ENCODE assay signal across 8 mouse cellular contexts in genomic region chr17:33940206-33940805, GRCm38 (mm10). TPM values are rescaled to one million over a fixed set of nuclear protein-coding genes. Genes with fewer than 3 reads are reported as not detected.
DNase-seq lines count a peak whose midpoint lies in the region; ATAC-seq and TF ChIP-seq lines count a peak whose summit lies in the region.

Pfdn6 (minus strand) TSS chr17:33940343.
Wdr46 (plus strand) TSS chr17:33940660.

- peaks cover 61% of the 10 kb centered on the region for H3K36me3 ChIP-seq in embryonic facial prominence, embryonic 14.5 days (ENCODE audit: control insufficient read depth, insufficient read depth, low read length)
- no peaks in the 10 kb centered on the region for H3K36me3 ChIP-seq in heart, adult 2 months (ENCODE audit: control insufficient read depth, insufficient read depth, low read length)
- H3K36me3 ChIP-seq in kidney, adult 2 months (ENCODE audit: control insufficient read depth, insufficient read depth, low read length): no peaks in the 10 kb centered on the region
- peaks cover 23% of the 10 kb centered on the region for H3K36me3 ChIP-seq in limb, embryonic 11.5 days (ENCODE audit: control insufficient read depth, insufficient read depth, low read length)
- H3K36me3 ChIP-seq in midbrain, embryonic 13.5 days: peaks cover 61% of the 10 kb centered on the region

- H3K4me2 ChIP-seq in embryonic facial prominence, embryonic 14.5 days (ENCODE audit: low read depth, low read length): peak within 1 kb of the TSS; percentile 89
- H3K4me2 ChIP-seq in limb, embryonic 11.5 days (ENCODE audit: low read depth, severe bottlenecking): peak within 1 kb of the TSS; percentile 96
- H3K4me2 ChIP-seq in midbrain, embryonic 13.5 days (replicated peaks): peak within 1 kb of the TSS; percentile 99

- DNase-seq in 416B (ENCODE audit: low read depth): peak; percentile 96
- DNase-seq in adrenal gland, postnatal 4 days (ENCODE audit: low spot score in 2 of 2): peak; percentile 62 to 69
- DNase-seq in embryonic facial prominence, embryonic 14.5 days (ENCODE audit: low spot score): peak; percentile 96
- DNase-seq in heart, adult 2 months: peak; percentile 90 to 92
- peak; percentile 95 for DNase-seq in kidney, adult 2 months
- DNase-seq in limb, embryonic 11.5 days (ENCODE audit: low spot score): peak; percentile 87
- peak; percentile 85 for DNase-seq in spleen, adult 12 weeks (ENCODE audit: low spot score)

- TF ChIP-seq POLR2A in heart, adult 2 months (IDR thresholded peaks at IDR 0.05; ENCODE audit: insufficient read depth, low read depth, low read length): peak; percentile 73
- no peak for TF ChIP-seq POLR2A in kidney, adult 2 months (IDR thresholded peaks at IDR 0.05; ENCODE audit: low read depth, low read length)

- no peaks in the 10 kb centered on the region for H3K9me3 ChIP-seq in embryonic facial prominence, embryonic 14.5 days (ENCODE audit: control insufficient read depth, low read length)
- no peaks in the 10 kb centered on the region for H3K9me3 ChIP-seq in limb, embryonic 11.5 days (ENCODE audit: control insufficient read depth, low read length)
- no peaks in the 10 kb centered on the region for H3K9me3 ChIP-seq in midbrain, embryonic 13.5 days

- TF ChIP-seq CTCF in heart, adult 2 months (IDR thresholded peaks at IDR 0.05): no peak
- TF ChIP-seq CTCF in kidney, adult 2 months (conservative IDR thresholded peaks at IDR 0.05; ENCODE audit: insufficient read depth, insufficient read length, low read depth, low read length): no peak

- no peak within 1 kb of the TSS for H3K27ac ChIP-seq in embryonic facial prominence, embryonic 14.5 days (replicated peaks; ENCODE audit: low read depth, low read length)
- peak within 1 kb of the TSS; percentile 92 for H3K27ac ChIP-seq in heart, adult 2 months
- peak within 1 kb of the TSS; percentile 79 for H3K27ac ChIP-seq in kidney, adult 2 months (ENCODE audit: insufficient read depth, low read depth, low read length)
- H3K27ac ChIP-seq in limb, embryonic 11.5 days (replicated peaks; ENCODE audit: low read depth, low read length): no peak within 1 kb of the TSS
- no peak within 1 kb of the TSS; the same call in 1 of the 2 replicates for H3K27ac ChIP-seq in midbrain, embryonic 13.5 days

- peak within 1 kb of the TSS; percentile 79 for H3K9ac ChIP-seq in embryonic facial prominence, embryonic 14.5 days (ENCODE audit: low read depth, low read length)
- H3K9ac ChIP-seq in heart, adult 2 months (ENCODE audit: low read depth, low read length): peak within 1 kb of the TSS; percentile 92
- H3K9ac ChIP-seq in limb, embryonic 11.5 days (ENCODE audit: low read length): peak within 1 kb of the TSS; percentile 73
- H3K9ac ChIP-seq in midbrain, embryonic 13.5 days (replicated peaks): peak within 1 kb of the TSS; percentile 85

- intact Hi-C loops in heart, adult 2 months (cut with DNase I): loop anchor here (1.0 kb wide), 3 partner anchors 11 to 15 kb away; partner anchors contain the start of genes B3galt4, Rgl2 and Vps52

- peak; percentile 93 for ATAC-seq in embryonic facial prominence, embryonic 14.5 days (ENCODE audit: low read depth)
- peak; percentile 78 for ATAC-seq in limb, embryonic 11.5 days (ENCODE audit: insufficient number of reproducible peaks, low FRiP score, low TSS enrichment, low read depth)
- ATAC-seq in midbrain, embryonic 13.5 days: peak; percentile 91

- peak within 1 kb of the TSS; percentile 87 for H3K4me3 ChIP-seq in embryonic facial prominence, embryonic 14.5 days (ENCODE audit: low read depth, low read length)
- H3K4me3 ChIP-seq in heart, adult 2 months: peak within 1 kb of the TSS; percentile 76
- peak within 1 kb of the TSS; percentile 99 for H3K4me3 ChIP-seq in kidney, adult 2 months (ENCODE audit: insufficient read depth, low read depth, low read length)
- H3K4me3 ChIP-seq in limb, embryonic 11.5 days (ENCODE audit: low read depth, low read length): peak within 1 kb of the TSS; percentile 93
- peak within 1 kb of the TSS; percentile 88 for H3K4me3 ChIP-seq in midbrain, embryonic 13.5 days (replicated peaks)

- H3K27me3 ChIP-seq in embryonic facial prominence, embryonic 14.5 days (replicated peaks; ENCODE audit: control insufficient read depth, insufficient read depth, low read length): no peaks in the 10 kb centered on the region
- no peaks in the 10 kb centered on the region for H3K27me3 ChIP-seq in heart, adult 2 months (ENCODE audit: control insufficient read depth, insufficient read depth, low read length)
- H3K27me3 ChIP-seq in kidney, adult 2 months (replicated peaks; ENCODE audit: control insufficient read depth, insufficient read depth, low read length): no peaks in the 10 kb centered on the region
- no peaks in the 10 kb centered on the region for H3K27me3 ChIP-seq in limb, embryonic 11.5 days (ENCODE audit: control insufficient read depth, insufficient read depth, low read length)
- H3K27me3 ChIP-seq in midbrain, embryonic 13.5 days: no peaks in the 10 kb centered on the region

- no peaks in the 10 kb centered on the region for H3K79me2 ChIP-seq in heart, adult 2 months (replicated peaks; ENCODE audit: control insufficient read depth, insufficient read depth, low read length)

- peaks cover 12% of the 10 kb centered on the region for H3K4me1 ChIP-seq in embryonic facial prominence, embryonic 14.5 days (ENCODE audit: control insufficient read depth, insufficient read depth, low read length)
- H3K4me1 ChIP-seq in heart, adult 2 months (ENCODE audit: control insufficient read depth, insufficient read depth, low read length): peaks cover 3% of the 10 kb centered on the region; the same call in 1 of the 2 replicates
- H3K4me1 ChIP-seq in kidney, adult 2 months (ENCODE audit: control insufficient read depth, insufficient read depth, low read length): no peaks in the 10 kb centered on the region
- H3K4me1 ChIP-seq in limb, embryonic 11.5 days (ENCODE audit: control insufficient read depth, insufficient read depth, low read length): peaks cover 11% of the 10 kb centered on the region
- H3K4me1 ChIP-seq in midbrain, embryonic 13.5 days (replicated peaks): peaks cover 26% of the 10 kb centered on the region

- under 1% methylated on average over 36 of the region's 36 CpGs for WGBS in embryonic facial prominence, embryonic 14.5 days
- under 1% methylated on average over 36 of the region's 36 CpGs for WGBS in heart, adult 2 months
- WGBS in kidney, adult 2 months: under 1% methylated on average over 36 of the region's 36 CpGs
- WGBS in limb, embryonic 11.5 days: under 1% methylated on average over 36 of the region's 36 CpGs
- WGBS in midbrain, embryonic 13.5 days: under 1% methylated on average over 36 of the region's 36 CpGs

- peak; percentile 14; the same call in 1 of the 2 replicates for TF ChIP-seq EP300 in heart, adult 2 months (IDR thresholded peaks at IDR 0.05; ENCODE audit: insufficient read depth, low read depth, low read length)

RNA-seq across cellular contexts. Expression of gene Pfdn6, which starts in this region (rescaled TPM):
- 10 to 100 TPM; 96.5 to 98.1 TPM for total RNA-seq in adrenal gland, postnatal 4 days (2021)
- 122 and 124 TPM in 2 replicates for polyA plus RNA-seq in embryonic facial prominence, embryonic 14.5 days (2014; fragmentation: Nextera tagmentation; extraction: Ambion mirVana)
- total RNA-seq in heart, adult 2 months (2021): 10 to 100 TPM; 77.7 to 81.0 TPM
- 28.0 and 29.6 TPM in 2 replicates for polyA plus RNA-seq in heart, adult 2 months (2012; rRNA removed)
- 27.4 and 41.1 TPM in 2 replicates for polyA plus RNA-seq in kidney, adult 2 months (2012; rRNA removed)
- polyA plus RNA-seq in limb, embryonic 11.5 days (2014; fragmentation: Nextera tagmentation; extraction: Ambion mirVana): 208 and 212 TPM in 2 replicates
- polyA plus RNA-seq in midbrain, embryonic 13.5 days (2015; fragmentation: Nextera tagmentation; extraction: Ambion mirVana): 193 and 195 TPM in 2 replicates

RNA-seq across cellular contexts. Expression of gene Wdr46, which starts in this region (rescaled TPM):
- 10 to 100 TPM; 35.1 to 35.2 TPM for total RNA-seq in adrenal gland, postnatal 4 days (2021)
- polyA plus RNA-seq in embryonic facial prominence, embryonic 14.5 days (2014; fragmentation: Nextera tagmentation; extraction: Ambion mirVana): 15.4 and 20.2 TPM in 2 replicates
- 10 to 100 TPM in 1 of 2 experiments, 1 to 10 TPM in 1; 8.8 to 10.0 TPM for total RNA-seq in heart, adult 2 months (2021)
- 8.7 and 9.1 TPM in 2 replicates for polyA plus RNA-seq in heart, adult 2 months (2012; rRNA removed)
- polyA plus RNA-seq in kidney, adult 2 months (2012; rRNA removed): 15.3 and 16.0 TPM in 2 replicates
- polyA plus RNA-seq in limb, embryonic 11.5 days (2014; fragmentation: Nextera tagmentation; extraction: Ambion mirVana): 37.4 and 45.6 TPM in 2 replicates
- polyA plus RNA-seq in midbrain, embryonic 13.5 days (2015; fragmentation: Nextera tagmentation; extraction: Ambion mirVana): 24.4 and 25.7 TPM in 2 replicates

Comparison
In these comparisons a context has a peak if more than half of its experiments do, and no peak if none do; other contexts are left out.
1. H3K27ac ChIP-seq: peak in heart, adult 2 months (single experiment) and kidney, adult 2 months (single experiment); none in embryonic facial prominence, embryonic 14.5 days (single experiment), limb, embryonic 11.5 days (single experiment) and midbrain, embryonic 13.5 days (single experiment).
2. Peak in every context shown above with its lines, with median percentiles within 50 percentile points of each other: DNase-seq, ATAC-seq, H3K4me2 ChIP-seq, H3K4me3 ChIP-seq and H3K9ac ChIP-seq.